Mouse (Mus musculus): ENCODE data around the gene Rgs14. TPM values are rescaled to one million over a fixed set of nuclear protein-coding genes. Genes with fewer than 3 reads are reported as not detected.

The Rgs14 gene
- polyA plus RNA-seq, 1 experiment from 2014 or later = 0.75 TPM

GRCm38 (mm10) chr13:55328641-55329040, 40.9 kb upstream of the Rgs14 start:
- Histone ChIP-seq H3K9me3 (replicated peaks; ENCODE audit: control insufficient read depth, low read length) (no peaks in the 10 kb centered on the region), H3K4me1 (ENCODE audit: control insufficient read depth, insufficient read depth, low read length) (peaks cover 23% of the 10 kb centered on the region), H3K4me2 (ENCODE audit: low read length) (peak overlapping the region; percentile 85), H3K27ac (ENCODE audit: low read depth, low read length) (no peak overlapping the region), H3K4me3 (ENCODE audit: low read depth, low read length) (peak overlapping the region; percentile 56), H3K27me3 (replicated peaks; ENCODE audit: control insufficient read depth, insufficient read depth, low read length) (no peaks in the 10 kb centered on the region), H3K9ac (ENCODE audit: low read length) (peak overlapping the region; percentile 72), H3K36me3 (ENCODE audit: control insufficient read depth, insufficient read depth, low read length) (peaks cover 31% of the 10 kb centered on the region)
- ATAC-seq (no peak), DNase-seq (ENCODE audit: low spot score) (no peak)
- 74% methylated on average over 4 of the region's 4 CpGs for WGBS

- H3K36me3 ChIP-seq (ENCODE audit: control insufficient read depth, insufficient read depth, low read length) = peaks cover 26% of the 10 kb centered on the region
- under 1% methylated on average over 29 of the region's 29 CpGs for WGBS
- peak overlapping the region; percentile 56 for H3K4me3 ChIP-seq (ENCODE audit: low read depth, low read length)
- peak overlapping the region; percentile 85 for H3K4me2 ChIP-seq (ENCODE audit: low read length)
- peak overlapping the region; percentile 62; the same call in 1 of the 2 replicates for H3K27ac ChIP-seq (ENCODE audit: low read depth, low read length)
- no peaks in the 10 kb centered on the region for H3K27me3 ChIP-seq (replicated peaks; ENCODE audit: control insufficient read depth, insufficient read depth, low read length)
- peak; percentile 71 for DNase-seq (ENCODE audit: low spot score)
- H3K4me1 ChIP-seq (ENCODE audit: control insufficient read depth, insufficient read depth, low read length) = peaks cover 23% of the 10 kb centered on the region
- H3K9me3 ChIP-seq (replicated peaks; ENCODE audit: control insufficient read depth, low read length) = no peaks in the 10 kb centered on the region
- peak overlapping the region; percentile 72 for H3K9ac ChIP-seq (ENCODE audit: low read length)
- ATAC-seq = peak; percentile 41
Observed at GRCm38 (mm10) chr13:55329109-55329682, 40.3 kb upstream of the Rgs14 start.

- under 1% methylated on average over 77 of the region's 82 CpGs for WGBS
Observed at GRCm38 (mm10) chr13:55329683-55330566, 39.6 kb upstream of the Rgs14 start, which contains the start of gene Mxd3. Gene Mxd3, minus strand, starts transcription at chr13:55329823.

GRCm38 (mm10) chr13:55330567-55331400, 38.7 kb upstream of the Rgs14 start:
- ATAC-seq = no peak

More at GRCm38 (mm10) chr13:55329683-55330566, 39.6 kb upstream of the Rgs14 start, which contains the start of gene Mxd3:
- peak within 1 kb of the TSS; percentile 85 for H3K27ac ChIP-seq (ENCODE audit: low read depth, low read length)
- no peaks in the 10 kb centered on the region for H3K9me3 ChIP-seq (replicated peaks; ENCODE audit: control insufficient read depth, low read length)
- peaks cover 23% of the 10 kb centered on the region for H3K4me1 ChIP-seq (ENCODE audit: control insufficient read depth, insufficient read depth, low read length)
- H3K36me3 ChIP-seq (ENCODE audit: control insufficient read depth, insufficient read depth, low read length) = peaks cover 20% of the 10 kb centered on the region
- H3K4me2 ChIP-seq (ENCODE audit: low read length) = peak within 1 kb of the TSS; percentile 85
- DNase-seq (ENCODE audit: low spot score) = peak; percentile 89
- ATAC-seq = peak; percentile 86
- peak within 1 kb of the TSS; percentile 56 for H3K4me3 ChIP-seq (ENCODE audit: low read depth, low read length)
- H3K27me3 ChIP-seq (replicated peaks; ENCODE audit: control insufficient read depth, insufficient read depth, low read length) = no peaks in the 10 kb centered on the region
- H3K9ac ChIP-seq (ENCODE audit: low read length) = peak within 1 kb of the TSS; percentile 72

GRCm38 (mm10) chr13:55332331-55332730, 37.2 kb upstream of the Rgs14 start:
- 83% methylated on average over 3 of the region's 3 CpGs for WGBS
- Histone ChIP-seq H3K4me2 (ENCODE audit: low read length) (no peak overlapping the region), H3K4me1 (ENCODE audit: control insufficient read depth, insufficient read depth, low read length) (peaks cover 19% of the 10 kb centered on the region), H3K27me3 (replicated peaks; ENCODE audit: control insufficient read depth, insufficient read depth, low read length) (no peaks in the 10 kb centered on the region), H3K27ac (ENCODE audit: low read depth, low read length) (no peak overlapping the region), H3K4me3 (ENCODE audit: low read depth, low read length) (no peak overlapping the region), H3K36me3 (ENCODE audit: control insufficient read depth, insufficient read depth, low read length) (no peaks in the 10 kb centered on the region; the same call in 1 of the 2 replicates), H3K9me3 (replicated peaks; ENCODE audit: control insufficient read depth, low read length) (no peaks in the 10 kb centered on the region), H3K9ac (ENCODE audit: low read length) (no peak overlapping the region)
- ATAC-seq (no peak), DNase-seq (ENCODE audit: low spot score) (no peak)

More at GRCm38 (mm10) chr13:55330567-55331400, 38.7 kb upstream of the Rgs14 start:
- Histone ChIP-seq H3K36me3 (ENCODE audit: control insufficient read depth, insufficient read depth, low read length) (peaks cover 11% of the 10 kb centered on the region), H3K9me3 (replicated peaks; ENCODE audit: control insufficient read depth, low read length) (no peaks in the 10 kb centered on the region), H3K4me2 (ENCODE audit: low read length) (peak overlapping the region; percentile 85), H3K4me3 (ENCODE audit: low read depth, low read length) (peak overlapping the region; percentile 56), H3K27me3 (replicated peaks; ENCODE audit: control insufficient read depth, insufficient read depth, low read length) (no peaks in the 10 kb centered on the region), H3K4me1 (ENCODE audit: control insufficient read depth, insufficient read depth, low read length) (peaks cover 23% of the 10 kb centered on the region), H3K27ac (ENCODE audit: low read depth, low read length) (peak overlapping the region; percentile 85), H3K9ac (ENCODE audit: low read length) (peak overlapping the region; percentile 72)
- DNase-seq (ENCODE audit: low spot score) = no peak
- 58% methylated on average over 14 of the region's 14 CpGs for WGBS

- WGBS = 82% methylated on average over 4 of the region's 4 CpGs
- no peaks in the 10 kb centered on the region for H3K9me3 ChIP-seq (replicated peaks; ENCODE audit: control insufficient read depth, low read length)
- H3K27ac ChIP-seq (ENCODE audit: low read depth, low read length) = no peak overlapping the region
- DNase-seq (ENCODE audit: low spot score) (no peak), ATAC-seq (no peak)
- no peak overlapping the region for H3K4me3 ChIP-seq (ENCODE audit: low read depth, low read length)
- no peaks in the 10 kb centered on the region for H3K36me3 ChIP-seq (ENCODE audit: control insufficient read depth, insufficient read depth, low read length)
- no peaks in the 10 kb centered on the region for H3K27me3 ChIP-seq (replicated peaks; ENCODE audit: control insufficient read depth, insufficient read depth, low read length)
- peaks cover 2% of the 10 kb centered on the region; the same call in 1 of the 2 replicates for H3K4me1 ChIP-seq (ENCODE audit: control insufficient read depth, insufficient read depth, low read length)
- H3K4me2 ChIP-seq (ENCODE audit: low read length) = no peak overlapping the region
- H3K9ac ChIP-seq (ENCODE audit: low read length) = no peak overlapping the region
Observed at GRCm38 (mm10) chr13:55335701-55336100, 33.8 kb upstream of the Rgs14 start.

GRCm38 (mm10) chr13:55337341-55337975, 32.1 kb upstream of the Rgs14 start:
- H3K4me3 ChIP-seq (ENCODE audit: low read depth, low read length) = no peak overlapping the region
- DNase-seq (ENCODE audit: low spot score) (no peak), ATAC-seq (no peak)
- H3K9ac ChIP-seq (ENCODE audit: low read length) = no peak overlapping the region
- no peaks in the 10 kb centered on the region for H3K36me3 ChIP-seq (ENCODE audit: control insufficient read depth, insufficient read depth, low read length)
- 79% methylated on average over 10 of the region's 10 CpGs for WGBS
- H3K9me3 ChIP-seq (replicated peaks; ENCODE audit: control insufficient read depth, low read length) = no peaks in the 10 kb centered on the region
- H3K27ac ChIP-seq (ENCODE audit: low read depth, low read length) = no peak overlapping the region
- H3K27me3 ChIP-seq (replicated peaks; ENCODE audit: control insufficient read depth, insufficient read depth, low read length) = no peaks in the 10 kb centered on the region
- H3K4me1 ChIP-seq (ENCODE audit: control insufficient read depth, insufficient read depth, low read length) = no peaks in the 10 kb centered on the region
- H3K4me2 ChIP-seq (ENCODE audit: low read length) = no peak overlapping the region

Measured in forebrain, embryonic 14.5 days (tissue).